12 mouse cellular contexts compared by ENCODE assay signal in genomic region chr1:187356169-187356568, GRCm38 (mm10).
A peak's percentile ranks its signal among the peaks of the same experiment; 100 is the strongest.
DNase-seq lines count a peak whose midpoint lies in the region; ATAC-seq lines count a peak whose summit lies in the region.
"Had no signal": no experiment of that assay in that cellular context is flagged by ENCODE, and none has a peak within 500 bp of the region (broad histone marks: within the 10 kb centered on the region; RNA-seq: fewer than 3 reads in every experiment).

No protein-coding gene starts in this region.

- H3K36me3 ChIP-seq in neural tube, embryonic 11.5 days (ENCODE audit: control insufficient read depth, insufficient read depth, low read length): no peaks in the 10 kb centered on the region
- H3K36me3 ChIP-seq in neural tube, embryonic 15.5 days: no peaks in the 10 kb centered on the region

- H3K27ac ChIP-seq in neural tube, embryonic 11.5 days (ENCODE audit: low read depth, low read length): no peak overlapping the region
- H3K27ac ChIP-seq in neural tube, embryonic 15.5 days (replicated peaks): no peak overlapping the region; the same call in 1 of the 2 replicates
- H3K27ac ChIP-seq: embryonic facial prominence, embryonic 15.5 days had no signal

- H3K27me3 ChIP-seq in neural tube, embryonic 11.5 days (ENCODE audit: control insufficient read depth, insufficient read depth, low read length): no peaks in the 10 kb centered on the region
- no peaks in the 10 kb centered on the region for H3K27me3 ChIP-seq in neural tube, embryonic 15.5 days (replicated peaks)
- H3K27me3 ChIP-seq: embryonic facial prominence, embryonic 15.5 days; megakaryocyte, embryonic 14.5 days had no signal

- H3K9me3 ChIP-seq in neural tube, embryonic 11.5 days (ENCODE audit: control insufficient read depth, low read length): no peaks in the 10 kb centered on the region
- no peaks in the 10 kb centered on the region for H3K9me3 ChIP-seq in neural tube, embryonic 15.5 days (replicated peaks)
- H3K9me3 ChIP-seq: embryonic facial prominence, embryonic 15.5 days had no signal

- H3K4me3 ChIP-seq in neural tube, embryonic 11.5 days (ENCODE audit: low read depth, low read length): no peak overlapping the region
- no peak overlapping the region for H3K4me3 ChIP-seq in neural tube, embryonic 15.5 days (replicated peaks)
- H3K4me3 ChIP-seq: embryonic facial prominence, embryonic 15.5 days; megakaryocyte, embryonic 14.5 days had no signal

- peak; percentile 29 for DNase-seq in embryo, embryonic 11 days
- no peak for DNase-seq in embryo, embryonic 10 days (ENCODE audit: low spot score)
- DNase-seq in neural tube, embryonic 11.5 days (ENCODE audit: low spot score): peak; percentile 50
- DNase-seq in mesoderm, embryonic 11.5 days (ENCODE audit: low read depth, low spot score): peak; percentile 35
- no peak for DNase-seq in right cerebral cortex, adult 18-20 months
- DNase-seq in layer of hippocampus, postnatal 10 days (ENCODE audit: low spot score in 2 of 2): no peak
- DNase-seq in cerebellum, adult 18-20 months: no peak
- DNase-seq: cerebellum, postnatal 10 days had no signal

- 57% methylated on average over 15 of the region's 15 CpGs for WGBS in neural tube, embryonic 11.5 days
- 41% methylated on average over 15 of the region's 15 CpGs for WGBS in neural tube, embryonic 15.5 days

- no peak overlapping the region for H3K9ac ChIP-seq in neural tube, embryonic 11.5 days (ENCODE audit: low read length)
- H3K9ac ChIP-seq in neural tube, embryonic 15.5 days (replicated peaks): no peak overlapping the region
- H3K9ac ChIP-seq: embryonic facial prominence, embryonic 15.5 days had no signal

- H3K4me1 ChIP-seq in neural tube, embryonic 11.5 days (ENCODE audit: control insufficient read depth, insufficient read depth, low read length): no peaks in the 10 kb centered on the region
- H3K4me1 ChIP-seq in neural tube, embryonic 15.5 days: peaks cover 7% of the 10 kb centered on the region; the same call in 1 of the 2 replicates
- H3K4me1 ChIP-seq: embryonic facial prominence, embryonic 15.5 days; megakaryocyte, embryonic 14.5 days had no signal

- no peak overlapping the region for H3K4me2 ChIP-seq in neural tube, embryonic 11.5 days (ENCODE audit: low read depth)
- no peak overlapping the region for H3K4me2 ChIP-seq in neural tube, embryonic 15.5 days
- H3K4me2 ChIP-seq: embryonic facial prominence, embryonic 15.5 days; liver, embryonic 11.5 days had no signal

- ATAC-seq in neural tube, embryonic 11.5 days (ENCODE audit: insufficient read depth, low FRiP score, low TSS enrichment): no peak
- no peak for ATAC-seq in neural tube, embryonic 15.5 days (ENCODE audit: low FRiP score)

Comparison
In these comparisons a context has a peak if more than half of its experiments do, and no peak if none do; other contexts are left out.
1. DNase-seq: peak in embryo, embryonic 11 days (single experiment), neural tube, embryonic 11.5 days (single experiment) and mesoderm, embryonic 11.5 days (single experiment); none in embryo, embryonic 10 days (single experiment), right cerebral cortex, adult 18-20 months (single experiment), layer of hippocampus, postnatal 10 days (0 of 2) and cerebellum, adult 18-20 months (0 of 2).